Mouse (Mus musculus): ENCODE measurements around the gene Lrguk. TPM values are rescaled to one million over a fixed set of nuclear protein-coding genes. Genes with fewer than 3 reads are reported as not detected.

Lrguk gene
- polyA plus RNA-seq, 1 experiment = 1.3 TPM

DNA sequence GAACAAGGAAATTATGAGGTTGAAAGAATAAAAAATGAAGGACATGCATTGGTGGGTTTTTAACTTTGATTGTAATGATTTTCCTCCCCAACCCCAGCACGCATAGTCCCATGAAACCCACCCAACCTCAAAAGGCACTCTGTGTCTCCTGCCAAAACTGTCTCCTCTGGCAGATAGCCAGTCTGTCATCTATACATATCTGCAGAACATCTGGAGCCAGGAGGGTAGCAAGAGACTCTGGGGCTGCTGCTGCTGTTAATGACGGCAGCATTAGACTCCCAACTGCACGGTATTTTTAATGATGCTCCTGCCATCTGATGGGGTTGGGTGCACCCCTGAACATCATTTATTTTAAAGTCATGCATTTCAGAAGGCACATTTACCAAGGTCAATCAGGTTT, 59.7 kb downstream of the Lrguk start:
- no peak for TF ChIP-seq POLR2A (IDR thresholded peaks at IDR 0.05; ENCODE audit: extremely low read depth, insufficient read depth, low read length)
- no peak for TF ChIP-seq CTCF (IDR thresholded peaks at IDR 0.05; ENCODE audit: extremely low read depth, insufficient read depth, low read length)
- no peak overlapping the region for H3K27ac ChIP-seq (ENCODE audit: insufficient read depth, low read length)

DNA sequence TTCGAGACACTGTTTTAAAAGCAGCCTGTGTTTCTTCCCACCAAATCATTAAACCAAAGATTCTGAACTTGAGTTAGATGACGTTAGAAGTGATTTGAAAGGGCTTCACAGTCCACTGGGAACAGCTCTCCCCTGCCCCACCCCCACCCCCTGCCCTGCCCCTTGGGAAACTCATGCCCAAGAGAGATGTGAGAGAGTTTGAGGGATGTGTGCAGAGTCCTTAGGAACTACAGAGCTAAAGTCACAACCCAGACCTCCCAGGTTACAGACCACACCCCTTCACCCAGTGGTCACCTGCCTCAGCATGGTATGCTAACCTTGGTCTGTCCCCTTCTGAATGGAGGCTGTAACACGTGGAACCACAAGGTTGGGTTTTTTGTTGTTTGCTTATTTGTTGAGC, 62.3 kb downstream of the Lrguk start:
- H3K4me1 ChIP-seq (ENCODE audit: control insufficient read depth, insufficient read depth, low read length) = no peaks in the 10 kb centered on the region
- no peak overlapping the region for H3K27ac ChIP-seq (ENCODE audit: insufficient read depth, low read length)
- TF ChIP-seq CTCF (IDR thresholded peaks at IDR 0.05; ENCODE audit: extremely low read depth, insufficient read depth, low read length) (no peak), POLR2A (IDR thresholded peaks at IDR 0.05; ENCODE audit: extremely low read depth, insufficient read depth, low read length) (no peak)
- no peak overlapping the region for H3K4me3 ChIP-seq (ENCODE audit: insufficient read depth, low read length)

More for the DNA sequence above, 59.7 kb downstream of the Lrguk start:
- no peak overlapping the region for H3K4me3 ChIP-seq (ENCODE audit: insufficient read depth, low read length)
- H3K4me1 ChIP-seq (ENCODE audit: control insufficient read depth, insufficient read depth, low read length) = no peaks in the 10 kb centered on the region

DNA sequence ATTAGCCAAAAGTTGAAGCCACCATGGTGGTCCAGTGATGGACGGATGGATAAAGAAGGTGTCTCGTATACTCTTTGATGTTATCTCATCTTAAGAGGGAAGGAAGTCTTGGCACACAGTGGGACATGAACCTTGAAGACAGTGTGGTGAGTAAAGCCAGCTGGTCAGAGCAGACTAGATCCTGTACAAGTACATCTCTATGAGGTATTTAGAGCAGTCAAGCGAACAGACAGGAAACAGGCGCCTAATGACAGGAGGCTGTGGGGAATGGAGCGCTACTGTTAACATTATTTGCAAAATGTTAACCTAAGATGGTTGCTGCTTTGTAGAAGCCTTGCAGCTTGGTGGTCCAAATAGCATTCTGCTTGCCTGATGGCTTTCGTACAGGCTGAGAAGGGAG, 67.0 kb downstream of the Lrguk start:
- Histone ChIP-seq H3K27ac (ENCODE audit: insufficient read depth, low read length) (no peak overlapping the region), H3K4me1 (ENCODE audit: control insufficient read depth, insufficient read depth, low read length) (no peaks in the 10 kb centered on the region), H3K4me3 (ENCODE audit: insufficient read depth, low read length) (no peak overlapping the region)
- no peak for TF ChIP-seq POLR2A (IDR thresholded peaks at IDR 0.05; ENCODE audit: extremely low read depth, insufficient read depth, low read length)
- no peak for TF ChIP-seq CTCF (IDR thresholded peaks at IDR 0.05; ENCODE audit: extremely low read depth, insufficient read depth, low read length)

DNA sequence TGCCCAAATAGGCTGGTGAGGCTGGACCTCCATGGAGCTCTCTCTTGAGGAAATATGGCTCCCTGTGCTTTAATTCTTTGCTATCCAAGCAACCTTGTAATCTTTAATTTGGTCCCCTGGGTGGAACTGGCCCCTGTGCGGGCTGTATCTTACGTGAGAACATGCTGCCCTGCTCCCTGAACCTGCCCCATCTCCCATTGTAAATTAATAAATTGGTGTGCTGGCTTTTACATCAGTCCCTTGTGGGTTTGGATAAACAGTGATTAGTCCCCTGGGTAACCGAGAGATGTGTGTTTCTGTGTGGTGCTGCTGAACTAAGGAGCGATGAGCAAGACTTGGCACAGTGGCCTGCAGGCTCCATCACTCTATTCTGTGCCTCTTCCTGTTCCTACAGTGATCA, 67.7 kb downstream of the Lrguk start:
- Histone ChIP-seq H3K27ac (ENCODE audit: insufficient read depth, low read length) (no peak overlapping the region), H3K4me1 (ENCODE audit: control insufficient read depth, insufficient read depth, low read length) (no peaks in the 10 kb centered on the region), H3K4me3 (ENCODE audit: insufficient read depth, low read length) (no peak overlapping the region)
- TF ChIP-seq CTCF (IDR thresholded peaks at IDR 0.05; ENCODE audit: extremely low read depth, insufficient read depth, low read length) (no peak), POLR2A (IDR thresholded peaks at IDR 0.05; ENCODE audit: extremely low read depth, insufficient read depth, low read length) (no peak)

DNA sequence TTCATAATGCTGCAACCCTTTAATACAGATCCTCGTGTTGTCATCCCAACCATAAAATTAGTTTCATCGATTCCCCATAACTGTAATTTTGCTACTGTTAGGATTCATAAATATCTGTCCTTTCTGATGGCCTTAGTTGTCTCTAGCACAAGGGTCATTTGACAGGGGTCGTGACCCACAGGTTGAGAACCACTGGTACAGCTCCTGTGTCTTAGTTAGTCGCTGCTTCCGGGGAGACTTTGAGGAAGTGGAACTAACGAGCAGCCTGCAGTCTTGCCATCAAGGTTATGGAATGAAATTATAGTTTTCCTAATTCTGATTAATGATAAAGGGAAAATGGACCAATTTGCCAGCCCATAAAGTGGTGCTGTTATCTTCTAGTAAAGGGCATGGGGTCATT, 70.5 kb downstream of the Lrguk start:
- Histone ChIP-seq H3K4me3 (ENCODE audit: insufficient read depth, low read length) (no peak overlapping the region), H3K27ac (ENCODE audit: insufficient read depth, low read length) (no peak overlapping the region), H3K4me1 (ENCODE audit: control insufficient read depth, insufficient read depth, low read length) (no peaks in the 10 kb centered on the region)
- TF ChIP-seq POLR2A (IDR thresholded peaks at IDR 0.05; ENCODE audit: extremely low read depth, insufficient read depth, low read length) (no peak), CTCF (IDR thresholded peaks at IDR 0.05; ENCODE audit: extremely low read depth, insufficient read depth, low read length) (no peak)

DNA sequence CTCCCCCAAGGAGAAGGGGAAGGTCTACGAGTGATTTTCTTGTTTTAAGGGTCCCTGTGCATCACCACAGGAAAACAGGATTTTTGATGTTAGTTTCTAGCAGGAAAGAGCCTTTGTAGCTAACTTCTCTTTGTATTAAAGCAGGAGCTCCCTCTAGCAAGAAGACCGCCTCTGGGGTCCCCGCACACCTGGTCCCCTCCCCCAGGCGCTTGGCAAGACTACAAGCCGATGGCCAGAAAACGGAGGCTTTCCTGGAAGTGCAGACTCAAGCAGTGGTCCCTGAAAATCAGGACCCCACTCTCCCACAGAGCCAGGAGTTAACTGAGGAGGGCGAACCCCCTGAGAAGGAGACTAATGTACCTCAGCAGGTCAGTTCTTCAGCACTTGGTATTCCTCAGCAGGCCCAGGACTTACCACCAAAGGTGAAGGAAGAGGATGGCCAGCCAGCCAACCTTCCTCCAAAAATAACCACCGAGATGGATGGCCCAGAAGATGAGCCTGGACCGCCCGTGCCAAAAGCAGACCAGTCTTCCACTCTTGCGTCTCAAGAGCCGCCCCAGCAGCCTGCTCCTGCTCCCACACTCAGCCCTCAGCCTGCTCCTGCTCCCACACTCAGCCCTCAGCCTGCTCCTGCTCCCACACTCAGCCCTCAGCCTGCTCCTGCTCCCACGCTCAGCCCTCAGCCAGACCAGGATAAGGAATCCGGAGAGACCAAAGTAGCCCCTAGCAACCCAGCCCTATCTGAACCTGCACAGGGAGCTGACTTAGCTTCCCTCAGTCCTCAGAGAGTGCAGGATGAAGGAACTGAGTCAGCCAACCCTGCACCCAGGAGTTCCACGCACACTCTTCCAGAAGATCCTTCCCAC, 72.5 kb downstream of the Lrguk start:
- H3K4me3 ChIP-seq (ENCODE audit: insufficient read depth, low read length) = no peak overlapping the region
- no peak overlapping the region for H3K27ac ChIP-seq (ENCODE audit: insufficient read depth, low read length)
- no peaks in the 10 kb centered on the region for H3K4me1 ChIP-seq (ENCODE audit: control insufficient read depth, insufficient read depth, low read length)
- no peak for TF ChIP-seq CTCF (IDR thresholded peaks at IDR 0.05; ENCODE audit: extremely low read depth, insufficient read depth, low read length)
- no peak for TF ChIP-seq POLR2A (IDR thresholded peaks at IDR 0.05; ENCODE audit: extremely low read depth, insufficient read depth, low read length)

DNA sequence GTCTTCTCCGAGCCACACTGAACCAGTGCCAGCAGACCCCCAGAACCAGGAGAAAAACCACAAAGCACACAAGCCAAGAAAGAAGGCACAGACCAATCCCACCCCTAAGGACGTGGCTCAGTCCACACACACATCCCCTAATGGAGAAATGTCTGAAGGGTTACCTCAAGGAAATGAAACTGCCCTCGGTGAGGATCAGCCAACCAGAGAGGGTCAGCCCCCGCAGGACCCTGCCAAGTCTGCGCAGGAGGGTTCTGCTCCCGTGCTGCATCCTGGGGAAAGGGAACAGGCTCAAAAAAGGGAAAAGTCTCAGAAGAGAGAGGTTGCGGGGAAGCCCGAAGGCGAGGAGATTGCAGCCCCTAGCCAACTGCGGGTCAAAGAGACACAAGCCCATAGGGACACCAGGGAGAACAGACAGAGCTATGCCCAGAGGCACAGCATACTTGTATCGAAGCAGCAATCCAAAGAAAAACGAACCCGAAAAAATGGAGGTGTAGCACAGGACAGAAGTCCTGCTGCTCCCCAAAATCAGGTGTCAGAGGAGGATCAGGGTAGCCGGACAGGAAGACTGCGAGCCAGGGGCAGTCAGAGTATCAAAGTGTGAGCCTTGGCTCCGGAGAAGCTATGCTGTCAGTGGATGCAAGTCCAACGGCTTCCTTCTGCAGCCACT, 74.1 kb downstream of the Lrguk start:
- Histone ChIP-seq H3K27ac (ENCODE audit: insufficient read depth, low read length) (no peak overlapping the region), H3K4me1 (ENCODE audit: control insufficient read depth, insufficient read depth, low read length) (no peaks in the 10 kb centered on the region), H3K4me3 (ENCODE audit: insufficient read depth, low read length) (no peak overlapping the region)
- no peak for TF ChIP-seq POLR2A (IDR thresholded peaks at IDR 0.05; ENCODE audit: extremely low read depth, insufficient read depth, low read length)
- no peak for TF ChIP-seq CTCF (IDR thresholded peaks at IDR 0.05; ENCODE audit: extremely low read depth, insufficient read depth, low read length)

DNA sequence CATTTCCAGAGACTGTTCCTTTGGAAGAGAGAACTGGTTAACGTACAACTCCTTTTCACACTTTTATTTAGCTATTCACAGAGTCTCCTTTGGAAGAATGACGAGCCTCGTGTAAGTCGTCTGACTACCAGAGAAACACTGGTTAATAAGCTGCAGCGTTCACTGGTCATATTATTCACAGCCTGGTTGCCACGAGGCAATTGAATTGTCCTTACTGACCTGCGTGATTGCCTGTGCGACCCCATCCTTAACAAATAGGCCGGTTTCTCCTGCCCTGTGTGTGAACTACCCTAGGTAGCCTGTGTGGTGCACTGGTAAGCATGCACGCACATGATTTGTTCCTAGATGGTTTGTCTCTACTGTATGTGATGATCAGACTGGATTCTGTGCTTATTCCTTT, 81.3 kb downstream of the Lrguk start:
- no peak for TF ChIP-seq POLR2A (IDR thresholded peaks at IDR 0.05; ENCODE audit: extremely low read depth, insufficient read depth, low read length)
- no peak for TF ChIP-seq CTCF (IDR thresholded peaks at IDR 0.05; ENCODE audit: extremely low read depth, insufficient read depth, low read length)
- H3K27ac ChIP-seq (ENCODE audit: insufficient read depth, low read length) = no peak overlapping the region
- no peaks in the 10 kb centered on the region for H3K4me1 ChIP-seq (ENCODE audit: control insufficient read depth, insufficient read depth, low read length)

DNA sequence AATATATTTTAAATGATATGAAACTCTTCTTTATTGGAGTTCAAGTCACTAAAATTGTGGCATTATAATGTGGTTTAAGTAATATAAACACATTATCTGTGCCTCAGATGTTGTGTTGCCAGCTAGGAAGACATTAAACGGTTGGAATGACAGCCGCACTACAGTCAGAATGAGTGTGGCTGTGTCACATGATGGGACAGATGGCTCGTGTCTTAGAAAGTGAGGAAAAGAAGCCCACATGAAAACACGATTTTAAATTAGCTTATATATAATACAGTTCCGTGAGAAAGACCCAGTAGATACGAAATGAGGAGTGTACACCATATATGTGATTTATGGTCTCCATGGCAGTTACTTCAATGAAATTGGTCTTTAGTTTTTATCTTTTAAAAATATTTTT, 82.2 kb downstream of the Lrguk start:
- no peak for TF ChIP-seq POLR2A (IDR thresholded peaks at IDR 0.05; ENCODE audit: extremely low read depth, insufficient read depth, low read length)
- no peak for TF ChIP-seq CTCF (IDR thresholded peaks at IDR 0.05; ENCODE audit: extremely low read depth, insufficient read depth, low read length)
- Histone ChIP-seq H3K27ac (ENCODE audit: insufficient read depth, low read length) (no peak overlapping the region), H3K4me1 (ENCODE audit: control insufficient read depth, insufficient read depth, low read length) (no peaks in the 10 kb centered on the region), H3K4me3 (ENCODE audit: insufficient read depth, low read length) (no peak overlapping the region)

More for the DNA sequence above, 81.3 kb downstream of the Lrguk start:
- no peak overlapping the region for H3K4me3 ChIP-seq (ENCODE audit: insufficient read depth, low read length)
